Mouse (Mus musculus) olfactory bulb, adult 2 months (tissue): ENCODE results near the gene Hist2h2ac.

ENCODE experiments used
- CTCF ChIP-seq: fragments of 200-500 bp; IDR thresholded peaks from 2 replicates; pipeline ENCODE4 v1.5.1; 2012; ENCODE audit warnings: low read depth, mild to moderate bottlenecking, low read length, moderate library complexity; ENCODE audit not compliant: insufficient read depth
- POLR2A ChIP-seq: fragments of 200-500 bp; IDR thresholded peaks from 2 replicates; pipeline ENCODE4 v1.6.1; 2012; ENCODE audit warnings: mild to moderate bottlenecking, low read depth, low read length, moderate library complexity; ENCODE audit not compliant: insufficient read depth

DNA sequence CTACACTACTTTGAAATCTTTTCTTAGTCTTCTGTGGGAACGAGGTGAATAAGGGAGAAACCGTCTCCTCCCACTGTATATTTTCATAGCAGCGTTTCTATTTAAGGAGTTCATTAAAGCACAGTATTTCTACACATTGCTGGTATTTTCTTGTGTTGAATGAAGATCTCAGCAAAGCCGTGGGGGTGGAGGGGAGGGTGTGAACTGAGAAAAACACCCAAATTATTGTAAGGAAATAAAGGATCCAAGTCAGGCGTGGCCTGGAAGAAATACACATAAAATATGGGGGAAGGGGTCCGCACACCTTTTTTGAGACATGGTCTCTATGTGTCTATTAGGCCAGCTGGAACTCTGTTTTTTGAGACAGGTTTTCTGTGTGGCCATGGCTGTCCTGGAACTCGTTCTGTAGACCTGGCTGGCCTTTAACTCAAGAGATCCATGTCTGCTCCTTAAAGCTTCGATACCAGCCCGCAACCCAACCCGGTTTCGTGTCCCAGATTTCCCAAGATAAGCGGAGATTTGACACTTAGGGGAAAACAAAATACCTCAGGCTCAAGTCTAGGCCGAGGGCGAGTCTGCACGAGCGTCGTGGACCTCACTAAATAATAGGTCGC, 49.0 kb downstream of the Hist2h2ac start:
- no peak for TF ChIP-seq POLR2A
- TF ChIP-seq CTCF = no peak
